Mouse (Mus musculus) 416B (cell line): ENCODE measurements around the gene Ovch2.
"Not testable (repeated sequence)": the region's sequence is repeated elsewhere in the genome, so short reads cannot be mapped to it uniquely, and the experiment has no call there.

Experiments
- DNase-seq: peaks from one replicate; pipeline ENCODE4 v3.0.0; 2011; ENCODE audit warnings: low read depth

The Ovch2 gene

GRCm38 (mm10) chr7:107801108-107801507 is at the start of gene Ovch2:
Gene Ovch2 (minus strand): TSS chr7:107801208.
- no peak for DNase-seq

DNA sequence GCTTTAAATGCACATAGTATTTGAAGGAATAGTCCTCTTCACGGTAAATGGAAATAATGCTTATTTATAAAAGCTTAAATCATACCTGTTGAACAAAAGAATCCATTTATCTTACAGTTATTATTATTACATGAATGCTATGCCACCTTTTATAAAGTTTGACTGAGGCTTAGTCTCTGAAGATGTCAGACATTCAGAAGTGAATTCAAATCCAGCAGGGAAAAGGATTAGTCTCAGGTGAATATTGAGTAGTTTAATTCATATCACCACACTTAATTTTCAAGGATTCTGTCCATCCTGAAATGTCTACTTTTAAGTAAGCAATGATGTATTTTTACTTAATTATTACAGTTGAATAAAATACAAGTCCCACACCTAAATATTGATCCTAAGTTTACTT is 46.4 kb upstream of the Ovch2 start, which contains the start of gene Olfr470:
Gene Olfr470 (minus strand): TSS at position 101 of the 400 bp plus-strand sequence.
- not testable (repeated sequence) for DNase-seq

- peak; percentile 29 for DNase-seq
Observed at GRCm38 (mm10) chr7:107841719-107842118, 40.7 kb upstream of the Ovch2 start.

- not testable (repeated sequence) for DNase-seq
Observed at GRCm38 (mm10) chr7:107825441-107825840, 24.4 kb upstream of the Ovch2 start, which contains the start of gene Olfr469. Gene Olfr469 (minus strand): TSS chr7:107825541.

DNA sequence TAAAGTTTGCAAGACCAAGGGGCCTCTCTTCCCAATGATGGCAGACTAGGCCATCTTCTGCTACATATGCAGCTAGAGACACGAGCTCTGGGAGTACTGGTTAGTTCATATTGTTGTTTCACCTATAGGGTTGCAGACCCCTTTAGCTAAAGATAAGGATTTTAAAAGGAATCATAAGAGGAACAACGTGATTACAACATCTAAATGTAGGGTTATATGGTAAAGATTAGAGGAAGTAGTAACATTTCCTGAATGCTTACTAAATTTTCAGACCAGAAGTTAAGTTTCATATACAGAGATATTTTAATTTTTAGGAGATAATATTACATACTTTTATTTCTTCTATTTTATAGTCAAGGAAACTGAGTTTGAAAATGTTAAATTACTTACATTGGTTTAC is 22.9 kb upstream of the Ovch2 start:
- DNase-seq, result not testable (repeated sequence)

- peak; percentile 21 for DNase-seq
Observed at GRCm38 (mm10) chr7:107819442-107819841, 18.4 kb upstream of the Ovch2 start.

DNA sequence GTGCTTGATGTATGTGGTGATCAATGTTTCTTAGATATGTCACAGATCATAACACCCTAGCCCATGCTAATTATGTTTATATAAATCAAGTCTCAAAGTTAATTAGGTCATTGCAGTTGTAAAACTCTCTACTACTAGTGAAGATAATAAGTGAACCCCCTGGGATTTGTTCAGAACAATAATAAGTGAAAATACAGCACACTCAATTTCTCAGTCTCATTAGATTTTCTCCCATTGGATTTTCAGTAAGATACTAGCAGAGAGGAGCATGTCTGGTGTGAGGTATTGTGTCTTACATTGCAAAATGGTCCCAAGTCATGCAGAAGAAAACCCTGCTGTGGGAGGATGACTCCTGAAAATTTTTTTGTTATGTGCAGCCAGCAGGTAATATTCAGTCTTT is 11.0 kb upstream of the Ovch2 start, which contains the start of gene Olfr467:
Gene Olfr467 (plus strand): TSS at position 301 of the 400 bp plus-strand sequence.
- DNase-seq, result no peak

DNA sequence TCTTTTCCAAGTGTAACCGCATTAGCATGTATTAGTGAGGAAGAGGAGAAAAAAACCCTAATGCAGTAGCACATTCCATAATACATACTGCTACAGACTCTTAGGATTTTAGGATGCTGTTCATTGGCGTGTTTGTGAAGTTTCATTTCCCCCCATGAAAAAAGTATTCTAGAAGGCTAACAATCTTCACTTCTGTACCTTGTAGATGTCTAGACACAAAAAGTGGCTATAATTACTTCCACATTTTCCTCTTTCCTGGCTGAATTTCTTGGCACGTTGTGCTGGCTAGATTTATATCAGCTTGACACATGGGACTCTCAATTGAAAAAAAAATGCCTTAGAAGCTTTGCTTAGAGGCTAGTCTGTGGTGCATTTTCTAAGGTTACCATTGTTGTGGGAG is 1.1 kb upstream of the Ovch2 start:
- no peak for DNase-seq

GRCm38 (mm10) chr7:107796500-107796899 is 4.5 kb downstream of the Ovch2 start:
- no peak for DNase-seq

DNA sequence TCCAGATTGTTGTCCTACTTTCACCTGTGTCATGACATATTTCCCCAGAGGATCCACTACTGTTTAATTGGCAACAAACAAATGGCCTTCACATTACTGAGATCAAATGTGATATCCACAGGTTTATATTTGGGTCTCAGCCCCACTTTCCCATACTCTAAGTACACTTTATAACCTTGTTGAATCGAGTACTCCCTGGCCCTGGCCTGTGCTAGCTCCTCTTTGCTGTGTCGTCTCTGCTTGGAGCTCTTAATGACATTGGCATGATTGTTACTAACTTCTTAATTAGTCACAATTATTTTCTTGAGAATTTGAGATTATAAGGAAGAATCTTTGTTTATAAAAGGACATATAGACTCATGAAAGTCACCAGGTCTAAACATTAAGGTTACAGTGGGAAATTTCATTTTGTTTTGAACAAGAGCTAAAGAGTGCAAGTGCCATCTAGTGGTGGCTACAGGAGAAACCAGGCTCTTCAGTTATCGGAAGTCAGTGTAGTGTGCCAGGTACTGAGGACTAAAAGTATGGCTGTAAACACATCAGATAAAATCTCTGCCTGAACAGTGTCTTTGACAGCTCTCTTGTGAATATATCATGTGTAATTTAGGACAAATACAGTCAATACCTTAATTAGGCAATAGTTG is 12.9 kb downstream of the Ovch2 start:
- DNase-seq, result peak; percentile 29

DNA sequence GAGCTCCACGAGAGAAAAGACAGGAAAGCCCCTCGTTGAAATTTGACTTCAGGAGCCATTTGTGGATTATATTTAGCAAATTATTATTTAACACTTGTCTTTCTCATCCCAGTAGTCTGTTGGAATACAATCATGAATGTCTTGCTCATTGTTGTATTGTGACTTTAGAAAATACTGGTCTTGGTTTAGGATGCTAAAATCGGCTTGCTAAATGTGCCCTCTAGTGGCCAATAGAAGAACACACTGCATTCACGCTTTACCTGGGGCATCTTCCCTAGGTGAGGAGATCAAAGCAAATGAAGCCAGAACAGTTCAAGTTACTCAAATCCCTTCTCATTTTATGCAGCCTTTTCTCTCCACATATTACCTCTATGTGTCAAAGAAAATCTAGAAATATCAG is 21.4 kb downstream of the Ovch2 start:
- peak; percentile 6 for DNase-seq

DNA sequence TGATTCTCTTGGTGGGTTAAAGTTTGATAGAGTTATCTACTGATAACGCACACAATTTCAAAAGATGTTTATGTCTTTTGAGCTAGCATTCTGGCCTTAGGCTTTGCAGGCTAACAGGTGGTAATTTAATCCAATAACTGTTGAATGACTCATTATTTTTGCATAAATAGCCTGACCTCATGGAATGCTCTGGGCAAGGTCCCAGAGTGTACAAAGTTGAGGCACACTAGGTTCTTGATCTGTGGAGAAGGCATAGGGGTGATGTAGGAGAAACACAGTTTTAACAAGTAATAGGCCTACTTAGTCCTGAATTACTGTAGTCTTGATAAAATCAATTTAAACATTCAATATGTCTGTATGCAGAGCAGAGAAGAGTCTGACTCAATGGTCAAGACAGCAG is 22.8 kb downstream of the Ovch2 start:
- DNase-seq, result no peak

- no peak for DNase-seq
Observed at GRCm38 (mm10) chr7:107770812-107771211, 30.2 kb downstream of the Ovch2 start.

GRCm38 (mm10) chr7:107757308-107758151 is 43.5 kb downstream of the Ovch2 start, which contains the start of gene Cyb5r2:
Gene Cyb5r2 (minus strand): TSS chr7:107758032.
- no peak for DNase-seq

DNA sequence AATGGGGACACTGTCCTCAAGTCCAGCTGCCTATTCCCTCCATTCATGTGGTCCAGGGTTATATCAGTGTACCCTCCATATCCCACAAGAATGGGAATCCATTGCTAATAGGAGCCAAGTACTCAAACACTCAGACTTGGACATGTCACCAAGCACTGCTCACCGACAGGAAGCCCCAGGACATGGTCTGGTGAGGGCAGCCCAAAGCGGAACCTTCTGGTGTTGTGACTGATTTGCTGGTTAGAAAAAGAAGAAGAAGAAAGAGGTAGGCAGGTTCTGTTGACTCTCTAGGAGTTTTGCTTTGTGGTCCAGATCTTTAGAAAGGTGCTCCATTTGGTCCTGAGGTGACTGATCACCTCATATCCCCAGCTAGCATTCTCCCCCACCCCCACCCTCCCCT is 44.3 kb downstream of the Ovch2 start:
- no peak for DNase-seq

GRCm38 (mm10) chr7:107755905-107756304 is 45.1 kb downstream of the Ovch2 start:
- DNase-seq, result no peak

GRCm38 (mm10) chr7:107752031-107752520 is 48.9 kb downstream of the Ovch2 start:
- DNase-seq, result no peak

DNA sequence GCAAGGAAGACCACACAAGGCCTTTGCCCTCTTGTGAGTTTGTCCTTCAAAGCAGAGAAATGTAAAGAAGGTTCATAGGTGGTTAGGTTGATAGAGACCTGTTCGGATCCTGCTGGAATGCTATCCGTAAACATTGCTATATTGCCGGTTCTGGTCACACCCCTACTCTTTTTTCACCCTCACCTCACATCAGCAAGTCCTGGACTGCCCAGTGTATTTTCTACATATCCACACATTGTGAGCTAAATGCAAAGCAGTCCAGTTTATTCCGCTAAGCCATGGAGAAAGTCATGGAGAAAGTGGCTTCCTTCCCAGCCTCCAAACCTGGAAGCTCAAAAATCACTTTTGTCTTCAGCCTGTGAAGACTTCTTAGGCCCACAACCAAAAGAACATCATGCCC is 51.3 kb downstream of the Ovch2 start:
- DNase-seq, result no peak

GRCm38 (mm10) chr7:107749270-107749669 is 51.7 kb downstream of the Ovch2 start:
- DNase-seq, result peak; percentile 49

DNA sequence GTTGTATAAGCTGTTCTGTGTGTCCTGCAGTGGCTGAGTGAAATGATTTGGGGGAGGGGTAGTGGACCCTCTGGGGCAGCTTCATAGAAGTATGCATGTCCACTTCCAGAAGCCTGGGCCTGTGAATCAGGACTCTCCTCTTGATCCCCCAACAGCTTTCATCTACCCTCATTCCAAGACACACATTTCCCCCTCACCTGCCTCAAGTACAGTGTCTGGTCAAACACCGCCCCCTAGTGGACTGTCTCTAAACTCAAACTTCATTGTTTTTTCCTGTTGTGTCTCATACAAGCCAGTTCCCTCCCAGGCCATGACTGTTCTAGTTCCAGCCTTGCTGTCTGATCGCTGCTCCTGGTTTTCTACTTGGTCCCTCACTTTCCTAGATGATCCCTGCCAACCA is 53.1 kb downstream of the Ovch2 start:
- peak; percentile 55 for DNase-seq

DNA sequence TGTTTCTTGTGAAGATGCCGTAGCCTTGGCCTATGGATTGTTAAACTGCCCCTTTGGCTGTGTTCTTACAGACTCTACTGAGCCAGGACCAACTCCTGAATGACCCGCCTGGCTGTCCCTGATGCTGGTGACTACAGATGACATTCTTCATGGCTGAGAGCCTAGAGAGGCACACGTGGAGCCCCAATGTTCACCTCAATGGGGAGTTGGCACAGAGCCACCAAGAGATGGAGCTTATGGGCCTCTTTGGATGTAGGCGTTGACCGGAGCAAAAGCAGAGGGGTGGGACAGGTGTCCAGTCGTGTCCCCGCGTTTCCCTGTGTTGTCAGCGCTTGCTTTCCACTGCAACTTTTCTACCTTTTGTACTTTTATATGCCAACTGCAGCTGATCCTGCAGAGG is 53.5 kb downstream of the Ovch2 start:
- no peak for DNase-seq

DNA sequence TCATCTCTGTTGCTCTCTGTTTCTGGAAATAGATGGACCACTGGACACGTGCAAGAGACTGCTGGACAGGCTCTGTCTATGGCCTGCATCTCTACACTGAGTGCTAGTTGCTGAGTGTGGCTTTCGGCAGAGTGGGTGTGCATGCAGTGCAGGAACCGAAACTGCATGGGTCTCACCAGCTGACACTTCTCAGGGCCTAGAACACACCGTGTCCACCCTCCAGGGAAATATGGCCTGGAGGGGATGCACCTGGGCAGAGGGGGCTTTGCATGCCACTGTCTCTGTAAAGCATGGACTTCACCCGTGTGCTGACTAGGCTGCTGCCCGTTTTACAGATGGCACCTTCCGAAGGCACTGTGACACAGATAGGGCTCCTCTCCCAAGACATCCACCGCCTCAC is 55.0 kb downstream of the Ovch2 start:
- no peak for DNase-seq

GRCm38 (mm10) chr7:107745111-107745510 is 55.9 kb downstream of the Ovch2 start:
- DNase-seq, result no peak
